In the genomic region with DNA sequence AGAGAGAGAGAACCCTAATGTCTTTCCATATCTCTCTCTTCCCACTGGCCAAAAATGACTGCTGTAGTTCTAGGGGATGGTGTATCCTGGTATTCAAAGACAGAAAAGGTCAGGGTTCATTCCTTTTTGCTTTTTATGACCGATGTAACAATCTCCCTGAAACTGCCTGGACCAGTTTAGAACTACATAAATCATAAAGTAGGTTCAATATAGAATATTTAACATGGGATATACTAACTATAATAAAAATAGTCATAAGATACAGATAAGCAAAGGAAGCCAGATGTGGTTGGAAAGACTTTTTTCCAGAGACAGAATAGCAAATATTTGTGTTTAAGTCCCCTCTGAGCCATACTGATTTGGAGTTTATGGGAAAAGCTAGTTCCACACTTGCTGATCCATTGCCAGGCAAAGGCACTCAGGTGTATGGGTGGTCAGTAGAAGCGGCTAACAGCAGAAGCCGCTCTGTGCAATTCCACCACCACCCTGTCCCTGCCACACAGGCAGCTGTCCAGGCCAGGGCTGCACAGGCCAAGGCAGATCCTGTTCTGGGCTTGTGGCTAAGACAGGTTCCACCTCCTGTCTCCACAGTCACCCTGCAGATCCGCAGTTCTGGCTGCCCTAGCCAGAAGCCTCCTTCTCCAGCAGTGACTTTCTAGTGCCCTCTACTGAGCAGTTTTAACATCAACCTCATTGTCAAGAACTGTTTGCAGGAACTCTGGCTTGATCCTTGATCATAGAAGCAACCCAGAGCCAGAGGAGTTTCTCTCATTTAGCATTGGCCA, we compare ENCODE assay signal across 8 mouse cellular contexts. TPM values are rescaled to one million over a fixed set of nuclear protein-coding genes. Genes with fewer than 3 reads are reported as not detected.
A peak's percentile ranks its signal among the peaks of the same experiment; 100 is the strongest.
DNase-seq lines count a peak whose midpoint lies in the region; ATAC-seq and TF ChIP-seq lines count a peak whose summit lies in the region.

No protein-coding gene starts in this region.

- no peak overlapping the region for H3K4me2 ChIP-seq in forebrain, embryonic 13.5 days
- no peak overlapping the region for H3K4me2 ChIP-seq in lung, embryonic 15.5 days

- H3K27me3 ChIP-seq in forebrain, embryonic 13.5 days: no peaks in the 10 kb centered on the region
- H3K27me3 ChIP-seq in lung, embryonic 15.5 days: no peaks in the 10 kb centered on the region

- in situ Hi-C loops in ES-E14 (cut with MboI; ENCODE audit: low sequenced_read_pairs in 2 of 2, unreplicated experiment in 2 of 2): no loop called here

- WGBS in forebrain, embryonic 13.5 days: 51% methylated on average over 4 of the region's 4 CpGs
- 18% methylated on average over 4 of the region's 4 CpGs for WGBS in large intestine, adult 2 months
- WGBS in lung, embryonic 15.5 days: 33% methylated on average over 4 of the region's 4 CpGs

- H3K4me1 ChIP-seq in ES-E14 (ENCODE audit: control insufficient read depth in 2 of 2, insufficient read depth in 2 of 2, low read length in 2 of 2, poor library complexity in 1 of 2): no peaks in the 10 kb centered on the region
- 0 out of 2 replicates have a peak, but pooled peaks cover 2% of the 10 kb centered on the region for H3K4me1 ChIP-seq in forebrain, embryonic 13.5 days
- H3K4me1 ChIP-seq in lung, embryonic 15.5 days: no peaks in the 10 kb centered on the region

- no peak overlapping the region for H3K9ac ChIP-seq in ES-E14 (ENCODE audit: insufficient read depth, low read depth, low read length, poor library complexity, severe bottlenecking)
- H3K9ac ChIP-seq in forebrain, embryonic 13.5 days: no peak overlapping the region
- no peak overlapping the region for H3K9ac ChIP-seq in lung, embryonic 15.5 days

- H3K27ac ChIP-seq in ES-E14 (ENCODE audit: insufficient read depth, low read depth, low read length, poor library complexity, severe bottlenecking): no peak overlapping the region
- no peak overlapping the region for H3K27ac ChIP-seq in forebrain, embryonic 13.5 days
- no peak overlapping the region for H3K27ac ChIP-seq in lung, embryonic 15.5 days

- no peaks in the 10 kb centered on the region for H3K9me3 ChIP-seq in ES-E14 (ENCODE audit: control insufficient read depth, insufficient read depth, low read depth, low read length)
- H3K9me3 ChIP-seq in forebrain, embryonic 13.5 days (replicated peaks): no peaks in the 10 kb centered on the region
- H3K9me3 ChIP-seq in lung, embryonic 15.5 days: no peaks in the 10 kb centered on the region

- no peak overlapping the region for H3K4me3 ChIP-seq in ES-E14 (ENCODE audit: insufficient read depth in 1 of 2, low read depth in 1 of 2, low read length in 2 of 2, poor library complexity in 1 of 2, severe bottlenecking in 1 of 2)
- H3K4me3 ChIP-seq in forebrain, embryonic 13.5 days: no peak overlapping the region
- H3K4me3 ChIP-seq in lung, embryonic 15.5 days: no peak overlapping the region

- peak; percentile 100 for ATAC-seq in cerebellum, adult (ENCODE audit: insufficient number of reproducible peaks, low FRiP score, low TSS enrichment)
- ATAC-seq in forebrain, embryonic 13.5 days: peak; percentile 93
- ATAC-seq in lung, embryonic 15.5 days (ENCODE audit: borderline replicate concordance, extremely low read depth, low FRiP score, low TSS enrichment): peak; percentile 81; the same call in 1 of the 2 replicates

- intact Hi-C loops in heart, postnatal 14 days (cut with DNase I): loop anchor here (5.0 kb wide), 1 partner anchor 866 kb away; no protein-coding TSS in a partner anchor

- no peaks in the 10 kb centered on the region for H3K36me3 ChIP-seq in ES-E14 (ENCODE audit: control insufficient read depth, insufficient read depth, low read length, poor library complexity, severe bottlenecking)
- H3K36me3 ChIP-seq in forebrain, embryonic 13.5 days (ENCODE audit: poor library complexity, severe bottlenecking): no peaks in the 10 kb centered on the region
- no peaks in the 10 kb centered on the region for H3K36me3 ChIP-seq in lung, embryonic 15.5 days

- DNase-seq in ES-E14 (ENCODE audit: low read depth, low spot score): peak; percentile 54
- peak; percentile 26 to 50 for DNase-seq in heart, postnatal 14 days
- DNase-seq in large intestine, adult 2 months (ENCODE audit: low read depth, low spot score): peak; percentile 7
- DNase-seq in ovary, postnatal 36 days (ENCODE audit: low spot score): peak; percentile 32
- no peak for DNase-seq in thymus, postnatal 25 days

TF ChIP-seq in ES-E14, 5 proteins besides CTCF, POLR2A, EP300 and RAD21:
- TF ChIP-seq ZC3H11A (IDR thresholded peaks at IDR 0.05; ENCODE audit: borderline replicate concordance, low read depth, low read length) (peak; percentile 76), ZNF384 (IDR thresholded peaks at IDR 0.05; ENCODE audit: low read depth, low read length) (no peak)
TF ChIP-seq in ES-E14: peak in this region for 1.

RNA-seq across cellular contexts. Expression of a gene that starts 47.5 kb away (rescaled TPM):
- total RNA-seq in ES-E14 (2012; rRNA removed): 25.3 and 33.3 TPM in 2 replicates
- polyA plus RNA-seq in forebrain, embryonic 13.5 days (2015; fragmentation: Nextera tagmentation; extraction: Ambion mirVana): 24.1 TPM in 2 replicates
- total RNA-seq in heart, postnatal 14 days (2021): 10 to 100 TPM; 24.5 to 24.6 TPM
- 2.5 and 2.6 TPM in 2 replicates for polyA plus RNA-seq in large intestine, adult 2 months (2012; rRNA removed)
- 23.8 and 24.9 TPM in 2 replicates for polyA plus RNA-seq in lung, embryonic 15.5 days (2015; fragmentation: Nextera tagmentation; extraction: Ambion mirVana)
